Mouse (Mus musculus) urinary bladder, postnatal 36 days (tissue): Measurements from ENCODE around the gene Hoxb7.

Source experiments
- DNase-seq, 2 experiments: peaks; one replicate each; pipeline ENCODE4 v3.0.0; 2022; ENCODE audit warnings: low spot score in 2 of 2, mixed read lengths in 1 of 2

The Hoxb7 gene

GRCm38 (mm10) chr11:96314671-96315343, 28.4 kb downstream of the Hoxb7 start:
- DNase-seq, result peak in 1 of 2 experiments; percentile 25

- peak in 1 of 2 experiments; percentile 11 for DNase-seq
Observed at GRCm38 (mm10) chr11:96315344-96315681, 28.9 kb downstream of the Hoxb7 start.

GRCm38 (mm10) chr11:96316696-96317607, 30.5 kb downstream of the Hoxb7 start:
- DNase-seq, result peak in 1 of 2 experiments; percentile 7

GRCm38 (mm10) chr11:96317608-96318367, 31.4 kb downstream of the Hoxb7 start, which contains the start of gene Hoxb4:
Hoxb4 (plus strand) TSS chr11:96318267.
- no peak for DNase-seq

GRCm38 (mm10) chr11:96318368-96319070, 32.1 kb downstream of the Hoxb7 start:
- DNase-seq, result peak; percentile 47 to 77

GRCm38 (mm10) chr11:96319071-96319902, 32.9 kb downstream of the Hoxb7 start:
- peak in 1 of 2 experiments; percentile 22 for DNase-seq

- DNase-seq, result peak; percentile 30 to 65
Observed at GRCm38 (mm10) chr11:96319910-96320309, 33.5 kb downstream of the Hoxb7 start.

- no peak for DNase-seq
Observed at GRCm38 (mm10) chr11:96320688-96321087, 34.3 kb downstream of the Hoxb7 start.

- DNase-seq, result peak in 1 of 2 experiments; percentile 10
Observed at GRCm38 (mm10) chr11:96321846-96322245, 35.4 kb downstream of the Hoxb7 start.

GRCm38 (mm10) chr11:96322738-96323137, 36.3 kb downstream of the Hoxb7 start:
- no peak for DNase-seq

- DNase-seq, result no peak
Observed at GRCm38 (mm10) chr11:96323154-96323553, 36.7 kb downstream of the Hoxb7 start, which contains the start of gene Hoxb3. Hoxb3 (plus strand) TSS chr11:96323326.

GRCm38 (mm10) chr11:96324125-96324524, 37.7 kb downstream of the Hoxb7 start:
- no peak for DNase-seq

GRCm38 (mm10) chr11:96324965-96325364, 38.5 kb downstream of the Hoxb7 start:
- DNase-seq, result no peak

GRCm38 (mm10) chr11:96325747-96326212, 39.4 kb downstream of the Hoxb7 start:
- DNase-seq, result no peak

GRCm38 (mm10) chr11:96326705-96327104, 40.3 kb downstream of the Hoxb7 start:
- DNase-seq, result no peak

GRCm38 (mm10) chr11:96327122-96327521, 40.7 kb downstream of the Hoxb7 start:
- DNase-seq, result no peak

- no peak for DNase-seq
Observed at GRCm38 (mm10) chr11:96327750-96328149, 41.3 kb downstream of the Hoxb7 start.

GRCm38 (mm10) chr11:96328605-96329004, 42.2 kb downstream of the Hoxb7 start:
- no peak for DNase-seq

GRCm38 (mm10) chr11:96332105-96332504, 45.7 kb downstream of the Hoxb7 start:
- no peak for DNase-seq

GRCm38 (mm10) chr11:96332618-96333032, 46.2 kb downstream of the Hoxb7 start:
- no peak for DNase-seq
